Mouse (Mus musculus) lung, postnatal 14 days (tissue): ENCODE measurements around the gene Dbh.

Source experiments
- DNase-seq: peaks from one replicate; pipeline ENCODE4 v3.0.0; 2021

The Dbh gene

GRCm38 (mm10) chr2:27166074-27166473 is 1.0 kb downstream of the Dbh start:
- DNase-seq: no peak

GRCm38 (mm10) chr2:27166999-27167398 is 2.0 kb downstream of the Dbh start:
- DNase-seq: no peak

DNA sequence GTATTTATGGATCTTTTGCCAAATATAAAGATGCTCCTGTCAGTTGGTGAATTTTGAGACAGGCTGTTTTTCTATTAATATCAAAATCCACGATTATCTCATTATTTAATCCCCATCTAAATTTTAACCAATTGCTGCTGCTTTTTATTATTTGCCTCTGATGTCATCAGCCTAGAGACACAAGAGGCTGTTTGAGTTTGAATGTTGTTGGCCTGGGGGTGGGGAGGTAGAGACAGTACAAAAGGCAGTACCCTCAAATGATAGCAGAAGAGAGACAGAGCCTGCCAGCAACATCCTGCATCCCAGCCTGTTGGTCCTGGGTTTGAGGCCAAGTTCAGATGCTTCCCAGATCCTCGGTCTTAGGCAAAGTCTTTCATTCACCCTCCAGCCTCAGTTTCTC is 9.2 kb downstream of the Dbh start:
- no peak for DNase-seq

GRCm38 (mm10) chr2:27175696-27176267 is 10.7 kb downstream of the Dbh start:
- DNase-seq: peak; percentile 64

- DNase-seq: no peak
These were observed 14.1 kb downstream of the Dbh start for GRCm38 (mm10) chr2:27179101-27179500.

- DNase-seq: peak; percentile 42
These were observed 16.9 kb downstream of the Dbh start for GRCm38 (mm10) chr2:27181907-27182306.

DNA sequence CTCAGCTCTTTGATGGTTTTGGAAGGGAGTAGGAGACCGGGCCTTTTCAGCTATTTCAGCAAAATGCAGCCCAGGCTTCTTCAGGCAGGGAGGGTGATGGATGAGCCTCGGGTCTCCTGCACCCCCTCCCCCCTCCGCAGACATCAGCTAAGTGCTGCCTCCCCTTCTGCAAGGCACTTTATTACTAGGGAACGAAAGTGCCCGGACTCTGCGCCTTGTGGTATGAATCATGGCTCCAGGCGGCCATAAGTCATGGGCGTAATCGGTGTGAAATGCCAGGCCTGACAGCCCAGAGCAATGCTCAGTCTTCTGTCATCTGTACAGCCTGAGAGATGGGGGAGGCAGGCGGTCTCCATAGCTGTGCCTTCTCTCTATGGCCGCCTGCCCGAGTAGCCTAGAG is 18.7 kb downstream of the Dbh start:
- no peak for DNase-seq

GRCm38 (mm10) chr2:27187531-27187930 is 22.5 kb downstream of the Dbh start:
- DNase-seq: no peak

- no peak for DNase-seq
These were observed 25.0 kb downstream of the Dbh start for GRCm38 (mm10) chr2:27189994-27190393.

DNA sequence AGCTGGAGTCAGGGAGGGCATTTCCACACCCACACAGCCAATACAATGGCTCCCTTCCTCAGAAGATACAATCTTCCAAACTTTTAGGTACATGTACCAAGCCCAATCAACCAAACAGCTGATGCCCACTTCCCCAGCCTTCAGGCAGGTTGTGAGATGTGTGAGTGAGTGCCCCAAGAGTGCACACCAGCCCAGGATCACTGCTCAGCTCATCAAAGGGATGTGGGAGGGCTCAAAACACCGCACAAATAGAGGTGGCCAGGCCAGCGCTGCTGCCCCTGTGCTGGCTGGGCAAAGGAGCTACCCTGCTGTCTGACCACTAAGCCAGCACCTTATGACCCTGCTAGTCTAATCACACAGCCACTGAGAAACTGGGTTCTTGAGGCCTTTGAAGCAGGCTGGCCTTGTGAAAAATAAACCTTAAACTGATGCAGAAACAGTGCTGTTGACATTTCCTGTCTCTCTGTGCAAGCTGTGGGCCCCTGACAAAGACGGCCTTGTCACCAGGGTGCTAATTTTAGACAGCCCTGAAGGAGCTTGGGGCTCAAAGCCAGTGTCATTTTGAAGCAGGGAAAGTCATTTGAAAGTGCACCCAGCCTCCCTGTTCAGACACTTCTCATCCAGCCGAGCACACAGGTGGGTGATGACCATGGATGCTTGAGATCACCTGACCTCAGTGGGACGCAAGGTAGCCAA is 33.7 kb downstream of the Dbh start:
- DNase-seq: no peak

- peak; percentile 35 for DNase-seq
These were observed 35.6 kb downstream of the Dbh start for GRCm38 (mm10) chr2:27200586-27200985.

GRCm38 (mm10) chr2:27205666-27206065 is 40.6 kb downstream of the Dbh start:
- DNase-seq: peak; percentile 44

- peak; percentile 73 for DNase-seq
These were observed 41.2 kb downstream of the Dbh start for GRCm38 (mm10) chr2:27206128-27206797.

DNA sequence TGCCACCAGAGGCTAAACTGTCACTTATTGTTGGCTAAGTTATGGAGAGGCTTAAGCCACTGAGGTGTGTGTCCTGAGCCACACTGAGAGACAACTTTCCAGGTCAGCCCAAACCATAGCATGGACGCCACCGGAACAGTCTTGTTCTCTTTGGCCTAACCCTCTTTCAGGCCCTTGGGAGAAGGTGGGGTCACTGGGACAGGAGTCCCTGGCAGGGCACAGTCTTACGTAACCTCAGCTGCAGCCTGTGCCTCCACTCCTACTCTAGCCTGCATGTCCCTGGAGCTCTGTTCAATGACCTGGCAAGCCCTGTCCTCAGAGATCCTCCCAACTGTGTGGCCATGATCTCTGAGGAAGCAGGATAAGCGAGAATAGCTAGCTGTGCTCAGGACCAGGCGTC is 42.1 kb downstream of the Dbh start:
- DNase-seq: peak; percentile 42

DNA sequence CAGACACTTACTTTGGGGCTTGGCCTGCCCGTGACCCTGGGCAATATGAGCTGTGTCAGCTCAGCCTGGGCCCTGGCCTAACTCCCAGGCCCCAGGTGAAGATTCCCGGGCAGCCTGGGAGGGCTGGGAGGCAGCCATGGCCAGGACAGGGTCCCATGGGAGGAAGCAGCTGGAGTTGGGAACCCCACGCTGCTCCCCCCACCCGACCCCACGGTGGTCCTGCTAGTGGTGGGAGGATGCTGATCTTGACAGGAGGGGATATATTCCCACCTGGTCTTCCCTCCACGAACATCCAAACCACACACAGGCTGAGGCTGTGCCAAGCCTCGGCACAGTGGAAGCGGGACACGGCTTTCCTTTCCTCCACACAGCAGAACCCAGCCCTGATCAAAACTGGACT is 44.3 kb downstream of the Dbh start:
- DNase-seq: no peak

- DNase-seq: no peak
These were observed 44.8 kb downstream of the Dbh start for GRCm38 (mm10) chr2:27209816-27210215.

GRCm38 (mm10) chr2:27210255-27210654 is 45.2 kb downstream of the Dbh start:
- DNase-seq: peak; percentile 65

DNA sequence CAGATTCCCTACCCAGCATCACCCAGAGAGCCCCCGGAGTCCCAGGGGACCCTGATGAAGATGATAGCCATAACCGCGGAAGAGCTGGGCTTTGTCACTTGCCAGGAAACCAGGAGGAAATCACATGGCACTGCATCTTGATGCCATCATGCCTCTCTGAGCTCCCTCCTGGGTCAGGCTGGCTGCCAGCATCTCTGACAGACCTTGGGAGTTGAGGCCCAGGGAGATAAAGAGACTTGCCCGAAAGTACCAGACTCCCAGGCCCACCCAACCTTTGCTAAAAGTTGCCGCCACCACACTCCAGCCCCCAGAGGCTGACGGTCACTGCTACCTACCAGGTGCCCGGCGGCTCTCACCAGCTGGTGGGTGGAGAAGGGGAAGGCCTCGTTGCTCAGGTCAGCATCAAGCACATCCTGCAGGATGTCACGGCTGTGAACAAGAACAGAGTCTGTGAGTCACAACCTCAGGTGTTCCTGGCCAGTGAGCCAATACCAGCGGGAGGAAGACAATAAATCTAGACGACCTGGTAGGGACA is 45.7 kb downstream of the Dbh start:
- DNase-seq: no peak

- peak; percentile 51 for DNase-seq
These were observed 47.2 kb downstream of the Dbh start for GRCm38 (mm10) chr2:27211966-27212893.

DNA sequence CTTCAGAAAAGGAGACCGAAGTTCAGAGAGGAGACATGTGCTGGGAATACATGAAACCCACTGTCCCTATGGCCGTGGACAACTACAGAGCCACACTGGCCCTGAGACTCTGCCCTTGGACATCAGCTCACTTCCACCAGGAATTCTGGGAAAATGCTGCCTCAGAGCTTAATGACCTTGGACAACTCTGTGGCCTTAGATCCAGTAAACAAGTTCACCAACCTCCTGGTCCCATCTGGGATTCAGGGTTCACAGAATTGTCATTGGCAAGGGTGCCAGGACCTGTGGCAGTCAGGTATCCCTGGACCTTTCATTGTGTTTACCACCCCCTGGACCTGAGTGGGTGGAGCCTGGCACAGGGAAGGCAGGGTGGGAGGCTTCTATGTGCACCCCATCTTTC is 50.5 kb downstream of the Dbh start:
- DNase-seq: no peak

- DNase-seq: peak; percentile 53
These were observed 53.1 kb downstream of the Dbh start for GRCm38 (mm10) chr2:27218121-27218544.

GRCm38 (mm10) chr2:27218569-27218968 is 53.5 kb downstream of the Dbh start:
- no peak for DNase-seq

GRCm38 (mm10) chr2:27223012-27223421 is 58.0 kb downstream of the Dbh start:
- DNase-seq: no peak
